Mouse (Mus musculus): ENCODE measurements around the gene Ccdc91.

Ccdc91 gene

GRCm38 (mm10) chr6:147475727-147476613 is at the start of gene Ccdc91:
Ccdc91 (plus strand) TSS chr6:147475828.
- in situ Hi-C loops (cut with MboI, MseI) = no loop called here

DNA sequence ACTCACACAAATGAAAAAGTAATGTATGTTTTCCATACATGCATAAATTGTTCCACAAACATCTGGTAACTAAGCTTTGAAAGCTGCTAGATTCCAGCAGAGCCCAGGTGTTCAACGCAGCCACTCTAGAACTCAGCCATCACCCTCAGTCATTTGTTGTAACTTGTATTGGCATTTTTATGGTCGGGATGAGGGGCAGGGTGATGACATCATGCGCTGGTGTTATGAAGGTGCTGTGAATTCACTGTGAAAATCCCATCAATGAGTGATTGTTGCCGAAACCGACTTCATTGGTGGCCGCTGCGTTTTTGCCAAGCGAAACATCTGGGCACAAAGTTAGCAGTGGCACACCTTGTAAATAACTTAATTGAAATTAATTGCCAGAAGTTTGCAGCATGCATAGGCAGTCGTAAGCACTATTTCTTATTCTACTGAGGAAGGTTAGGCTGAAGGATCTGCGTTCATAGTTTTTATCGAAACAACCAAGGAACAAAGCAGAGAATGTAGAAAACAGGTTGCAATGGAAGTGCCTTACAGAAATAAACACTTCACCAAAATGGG is 48.6 kb upstream of the Ccdc91 start:
- in situ Hi-C loops (cut with MboI, MseI) = no loop called here

DNA sequence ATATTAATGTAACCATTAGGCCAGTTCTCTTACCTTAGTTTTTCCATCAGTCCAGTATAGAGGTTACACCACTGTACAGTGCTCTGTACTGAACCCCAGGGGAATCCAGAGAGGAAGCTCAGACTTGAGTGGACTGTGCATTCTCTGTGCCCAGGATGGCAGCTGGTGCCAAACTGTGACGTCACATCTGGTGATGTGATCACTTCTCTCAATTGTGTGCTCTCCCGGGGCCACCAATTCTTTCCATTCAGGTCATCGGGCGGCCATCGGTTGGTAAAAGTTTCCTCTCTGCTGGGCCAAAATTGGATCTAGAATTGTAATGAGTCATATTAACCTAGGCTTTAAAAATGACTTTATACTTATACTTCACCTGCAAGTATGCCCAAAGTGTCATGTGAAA is 19.9 kb upstream of the Ccdc91 start:
- in situ Hi-C loops (cut with MboI, MseI) = no loop called here

GRCm38 (mm10) chr6:147458637-147459301 is 16.9 kb upstream of the Ccdc91 start:
- in situ Hi-C loops (cut with MboI, MseI) = no loop called here

- in situ Hi-C loops (cut with MboI, MseI) = no loop called here
Observed at GRCm38 (mm10) chr6:147470016-147470415, 5.6 kb upstream of the Ccdc91 start.

GRCm38 (mm10) chr6:147481141-147481540 is 5.5 kb downstream of the Ccdc91 start:
- in situ Hi-C loops (cut with MboI, MseI) = no loop called here

DNA sequence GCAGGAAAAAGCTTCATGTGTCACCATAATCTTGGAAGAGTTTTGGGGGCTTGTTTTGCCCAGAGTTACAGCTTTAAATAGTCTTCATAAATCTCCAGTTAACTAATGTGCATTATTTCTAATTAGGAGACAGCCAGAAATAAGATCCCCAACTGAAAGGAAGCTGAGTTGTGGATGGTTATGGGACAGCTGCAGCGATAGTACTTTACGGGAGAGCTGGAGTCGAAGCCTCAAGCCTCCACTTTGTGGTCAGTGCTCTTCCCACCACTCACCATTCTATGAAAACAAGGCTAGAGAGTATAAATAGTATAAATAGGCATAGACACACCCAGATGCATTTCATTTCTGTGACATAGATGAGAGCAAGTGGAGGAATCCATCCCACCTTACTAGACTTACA is 14.5 kb downstream of the Ccdc91 start:
- in situ Hi-C loops (cut with MboI, MseI) = no loop called here

- in situ Hi-C loops (cut with MboI, MseI) = no loop called here
Observed at GRCm38 (mm10) chr6:147492551-147492950, 16.9 kb downstream of the Ccdc91 start.

DNA sequence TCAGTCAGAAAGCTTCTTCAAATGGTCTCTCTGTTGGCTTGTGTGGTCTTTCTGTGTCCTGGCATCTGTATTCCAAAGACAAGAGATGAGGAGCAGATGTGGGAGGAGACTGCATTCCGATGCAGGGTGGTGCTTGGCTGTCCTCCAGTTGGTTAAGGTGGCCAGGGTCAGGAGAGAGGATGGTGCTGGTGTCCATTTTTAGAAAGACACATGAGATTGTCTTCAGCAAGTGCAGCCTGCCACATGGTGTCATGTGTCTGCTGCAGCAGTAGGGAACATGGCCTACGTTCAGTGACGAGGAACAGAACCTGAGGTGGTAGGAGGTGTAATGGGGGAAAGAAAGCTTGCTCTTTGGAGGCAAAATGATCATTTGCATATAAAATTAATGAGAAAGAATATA is 25.8 kb downstream of the Ccdc91 start:
- in situ Hi-C loops (cut with MboI, MseI) = no loop called here

- in situ Hi-C loops (cut with MboI, MseI) = no loop called here
Observed at GRCm38 (mm10) chr6:147506074-147506473, 30.4 kb downstream of the Ccdc91 start.

DNA sequence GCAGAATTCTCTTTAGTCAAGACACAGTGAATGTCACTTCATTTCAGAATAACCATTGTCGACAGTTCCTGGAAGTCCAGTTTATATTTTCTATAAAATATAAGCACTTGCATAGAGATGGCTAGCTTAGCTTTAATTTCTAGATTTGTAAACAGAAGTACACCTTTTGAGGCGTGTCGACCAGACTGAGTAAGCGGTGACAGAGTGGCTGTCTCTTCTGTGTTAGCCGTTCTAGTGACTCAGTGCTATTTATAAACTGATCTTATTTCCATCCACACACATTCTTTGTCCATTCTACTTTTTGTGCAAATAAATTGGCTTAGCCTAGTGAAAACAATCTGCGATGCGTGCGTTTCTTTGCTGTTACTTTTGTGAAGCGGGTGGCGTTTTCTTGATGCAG is 30.9 kb downstream of the Ccdc91 start:
- in situ Hi-C loops (cut with MboI, MseI) = no loop called here

DNA sequence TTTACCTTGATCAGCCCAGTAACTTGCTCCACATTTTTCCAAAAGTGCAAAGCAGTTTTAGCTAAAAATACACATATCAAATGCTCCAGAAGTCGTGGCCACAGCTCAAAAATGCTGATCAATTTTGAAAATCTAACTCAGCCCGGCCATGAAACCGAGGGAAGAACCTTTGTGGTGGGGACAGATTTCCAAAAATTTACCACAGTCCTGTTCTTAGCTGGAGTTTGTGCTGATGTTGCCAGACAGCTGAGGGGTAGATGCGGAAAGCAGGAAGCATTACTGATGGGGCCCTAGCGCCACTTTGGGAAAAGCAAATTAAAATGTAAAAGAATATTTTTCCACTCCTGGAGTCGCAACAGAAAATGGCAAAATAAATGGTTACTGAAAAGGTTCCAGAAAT is 31.6 kb downstream of the Ccdc91 start:
- in situ Hi-C loops (cut with MboI, MseI) = no loop called here

- in situ Hi-C loops (cut with MboI, MseI) = no loop called here
Observed at GRCm38 (mm10) chr6:147510516-147510915, 34.9 kb downstream of the Ccdc91 start.

DNA sequence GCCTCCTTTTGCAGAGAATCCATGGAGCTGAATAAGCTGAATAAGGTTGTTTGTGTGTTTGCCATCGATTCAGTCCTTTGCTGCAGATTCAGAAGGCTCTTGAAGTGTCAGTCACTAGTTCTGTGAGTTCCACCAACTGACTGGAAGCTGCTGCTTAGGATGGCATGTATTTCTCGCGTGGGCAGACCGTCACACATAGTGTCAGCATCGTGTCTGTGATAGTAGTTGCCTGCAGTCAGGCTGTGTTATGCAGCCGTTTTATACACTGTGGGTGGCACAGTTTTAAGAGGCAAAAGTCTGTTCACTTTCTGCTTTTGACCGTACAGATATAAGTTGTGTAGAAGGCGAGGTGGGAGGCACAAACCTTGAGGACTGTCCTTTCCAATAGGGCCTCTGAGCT is 42.3 kb downstream of the Ccdc91 start:
- in situ Hi-C loops (cut with MboI, MseI) = no loop called here

GRCm38 (mm10) chr6:147525236-147525635 is 49.6 kb downstream of the Ccdc91 start:
- in situ Hi-C loops (cut with MboI, MseI) = no loop called here

- in situ Hi-C loops (cut with MboI, MseI) = no loop called here
Observed at GRCm38 (mm10) chr6:147534971-147535370, 59.3 kb downstream of the Ccdc91 start.

GRCm38 (mm10) chr6:147538236-147538635 is 62.6 kb downstream of the Ccdc91 start:
- in situ Hi-C loops (cut with MboI, MseI) = no loop called here

DNA sequence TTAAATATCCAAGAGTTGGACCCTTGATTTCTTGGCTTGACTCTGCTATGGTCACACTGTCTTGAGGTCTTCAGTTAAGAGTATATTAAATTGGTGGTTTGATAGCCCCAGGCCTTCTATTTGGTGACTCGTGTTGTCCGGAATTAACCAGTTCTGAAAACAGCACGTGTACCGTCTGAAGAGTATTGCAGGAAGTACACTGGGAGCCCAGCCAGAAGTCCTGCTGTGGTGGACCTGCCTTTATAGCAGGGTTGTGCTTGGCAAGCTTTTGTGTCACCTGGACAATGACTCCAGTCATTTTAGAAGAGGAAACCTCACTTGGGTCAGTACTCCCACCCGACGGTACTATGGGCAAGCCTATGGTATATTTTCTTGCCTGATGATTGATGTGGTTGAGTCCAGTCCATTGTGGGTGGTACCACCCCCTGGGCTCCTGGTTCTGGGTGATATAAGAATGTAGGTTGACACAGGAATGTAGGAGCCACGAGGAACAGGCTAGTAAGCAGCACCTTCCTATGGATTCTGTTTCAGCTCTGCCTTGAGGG is 63.5 kb downstream of the Ccdc91 start:
- in situ Hi-C loops (cut with MboI, MseI) = no loop called here

GRCm38 (mm10) chr6:147540942-147541341 is 65.3 kb downstream of the Ccdc91 start:
- in situ Hi-C loops (cut with MboI, MseI) = no loop called here

- in situ Hi-C loops (cut with MboI, MseI) = no loop called here
Observed at GRCm38 (mm10) chr6:147555591-147555990, 80.0 kb downstream of the Ccdc91 start.

- in situ Hi-C loops (cut with MboI, MseI) = no loop called here
Observed at GRCm38 (mm10) chr6:147559316-147559715, 83.7 kb downstream of the Ccdc91 start.

- in situ Hi-C loops (cut with MboI, MseI) = no loop called here
Observed at GRCm38 (mm10) chr6:147560436-147560835, 84.8 kb downstream of the Ccdc91 start.
